ENCODE assay signal across 10 mouse cellular contexts in genomic region chr5:65415653-65416458, GRCm38 (mm10). TPM values are rescaled to one million over a fixed set of nuclear protein-coding genes. Genes with fewer than 3 reads are reported as not detected.
DNase-seq lines count a peak whose midpoint lies in the region; ATAC-seq and TF ChIP-seq lines count a peak whose summit lies in the region.
"Had no signal": no experiment of that assay in that cellular context is flagged by ENCODE, and none has a peak within 500 bp of the region (broad histone marks: within the 10 kb centered on the region; RNA-seq: fewer than 3 reads in every experiment).

No protein-coding gene starts in this region.

- H3K36me3 ChIP-seq in heart, embryonic 10.5 days, result peaks cover 62% of the 10 kb centered on the region
- peaks cover 29% of the 10 kb centered on the region; the same call in 1 of the 2 replicates for H3K36me3 ChIP-seq in stomach, embryonic 15.5 days

- peak overlapping the region; percentile 42 for H3K4me3 ChIP-seq in heart, embryonic 10.5 days
- no peak overlapping the region for H3K4me3 ChIP-seq in stomach, embryonic 15.5 days (replicated peaks)

- no peak for DNase-seq in frontal cortex, postnatal 36 days (ENCODE audit: low spot score in 2 of 2)
- peak; percentile 48 for DNase-seq in brain, embryonic 14.5 days (ENCODE audit: low read depth)
- DNase-seq in heart, embryonic 10.5 days (ENCODE audit: low spot score), result peak; percentile 96
- DNase-seq in liver, result peak; percentile 80
- DNase-seq in left cerebral cortex, adult 11 months (ENCODE audit: low spot score), result no peak
- no peak for DNase-seq in frontal cortex, adult 2 months (ENCODE audit: extremely low spot score in 1 of 2, low spot score in 1 of 2)

- no peaks in the 10 kb centered on the region for H3K27me3 ChIP-seq in heart, embryonic 10.5 days (ENCODE audit: insufficient read depth, poor library complexity, severe bottlenecking)
- H3K27me3 ChIP-seq in stomach, embryonic 15.5 days (replicated peaks), result no peaks in the 10 kb centered on the region
- H3K27me3 ChIP-seq: CH12.LX had no signal

- H3K9me3 ChIP-seq in heart, embryonic 10.5 days, result no peaks in the 10 kb centered on the region
- H3K9me3 ChIP-seq in stomach, embryonic 15.5 days, result no peaks in the 10 kb centered on the region

- H3K4me1 ChIP-seq in heart, embryonic 10.5 days, result peaks cover 35% of the 10 kb centered on the region
- peaks cover 13% of the 10 kb centered on the region; the same call in 1 of the 2 replicates for H3K4me1 ChIP-seq in stomach, embryonic 15.5 days

- H3K9ac ChIP-seq in stomach, embryonic 15.5 days, result 0 out of 2 replicates have a peak overlapping the region, but pooled peaks have one; percentile 16

- 9% methylated on average over 26 of the region's 26 CpGs for WGBS in heart, embryonic 10.5 days
- WGBS in stomach, embryonic 15.5 days, result 23% methylated on average over 26 of the region's 26 CpGs

- TF ChIP-seq POLR2A in brain, embryonic 14.5 days (IDR thresholded peaks at IDR 0.05; ENCODE audit: borderline replicate concordance, extremely low read depth, insufficient read depth, insufficient read length, poor library complexity, severe bottlenecking), result no peak

- TF ChIP-seq CTCF in brain, embryonic 14.5 days (IDR thresholded peaks at IDR 0.05; ENCODE audit: borderline replicate concordance, extremely low read depth, insufficient read depth, insufficient read length), result no peak

- peak overlapping the region; percentile 21; the same call in 1 of the 2 replicates for H3K4me2 ChIP-seq in stomach, embryonic 15.5 days

- H3K27ac ChIP-seq in heart, embryonic 10.5 days, result peak overlapping the region; percentile 94
- H3K27ac ChIP-seq in stomach, embryonic 15.5 days, result peak overlapping the region; percentile 90
- H3K27ac ChIP-seq: macrophage had no signal

- peak; percentile 80 for ATAC-seq in frontal cortex, adult (ENCODE audit: low TSS enrichment)
- peak; percentile 89 for ATAC-seq in stomach, embryonic 15.5 days (ENCODE audit: insufficient read depth, low FRiP score, low read depth)

RNA-seq across cellular contexts. Expression of gene Ugdh, which starts 19.9 kb away (rescaled TPM):
- 39.2 and 40.0 TPM in 2 replicates for polyA plus RNA-seq in brain, embryonic 14.5 days (2012; rRNA removed)
- polyA plus RNA-seq in heart, embryonic 10.5 days (2016; fragmentation: Nextera tagmentation; extraction: Ambion mirVana), result 99.8 and 135 TPM in 2 replicates
- 152 and 165 TPM in 2 replicates for polyA plus RNA-seq in stomach, embryonic 15.5 days (2015; fragmentation: Nextera tagmentation; extraction: Ambion mirVana)
- polyA plus RNA-seq in frontal cortex, adult 2 months (2012; rRNA removed), result 29.1 and 29.2 TPM in 2 replicates

RNA-seq across cellular contexts. Expression of gene Lias, which starts 24.6 kb away (rescaled TPM):
- 33.3 and 35.3 TPM in 2 replicates for polyA plus RNA-seq in brain, embryonic 14.5 days (2012; rRNA removed)
- 64.5 and 67.8 TPM in 2 replicates for polyA plus RNA-seq in heart, embryonic 10.5 days (2016; fragmentation: Nextera tagmentation; extraction: Ambion mirVana)
- polyA plus RNA-seq in stomach, embryonic 15.5 days (2015; fragmentation: Nextera tagmentation; extraction: Ambion mirVana), result 58.4 and 61.5 TPM in 2 replicates
- 41.7 and 43.9 TPM in 2 replicates for polyA plus RNA-seq in frontal cortex, adult 2 months (2012; rRNA removed)

RNA-seq across cellular contexts. Expression of gene Rpl9, which starts 24.6 kb away (rescaled TPM):
- 765 and 780 TPM in 2 replicates for polyA plus RNA-seq in brain, embryonic 14.5 days (2012; rRNA removed)
- 726 and 840 TPM in 2 replicates for polyA plus RNA-seq in heart, embryonic 10.5 days (2016; fragmentation: Nextera tagmentation; extraction: Ambion mirVana)
- polyA plus RNA-seq in stomach, embryonic 15.5 days (2015; fragmentation: Nextera tagmentation; extraction: Ambion mirVana), result 990 and 1,013 TPM in 2 replicates
- polyA plus RNA-seq in frontal cortex, adult 2 months (2012; rRNA removed), result 777 and 820 TPM in 2 replicates

Comparison
In these comparisons a context has a peak if more than half of its experiments do, and no peak if none do; other contexts are left out.
1. DNase-seq: peak in brain, embryonic 14.5 days (single experiment), heart, embryonic 10.5 days (single experiment) and liver (single experiment); none in frontal cortex, postnatal 36 days (0 of 2), left cerebral cortex, adult 11 months (single experiment) and frontal cortex, adult 2 months (0 of 2).